9 mouse cellular contexts compared by ENCODE assay signal in the genomic region with DNA sequence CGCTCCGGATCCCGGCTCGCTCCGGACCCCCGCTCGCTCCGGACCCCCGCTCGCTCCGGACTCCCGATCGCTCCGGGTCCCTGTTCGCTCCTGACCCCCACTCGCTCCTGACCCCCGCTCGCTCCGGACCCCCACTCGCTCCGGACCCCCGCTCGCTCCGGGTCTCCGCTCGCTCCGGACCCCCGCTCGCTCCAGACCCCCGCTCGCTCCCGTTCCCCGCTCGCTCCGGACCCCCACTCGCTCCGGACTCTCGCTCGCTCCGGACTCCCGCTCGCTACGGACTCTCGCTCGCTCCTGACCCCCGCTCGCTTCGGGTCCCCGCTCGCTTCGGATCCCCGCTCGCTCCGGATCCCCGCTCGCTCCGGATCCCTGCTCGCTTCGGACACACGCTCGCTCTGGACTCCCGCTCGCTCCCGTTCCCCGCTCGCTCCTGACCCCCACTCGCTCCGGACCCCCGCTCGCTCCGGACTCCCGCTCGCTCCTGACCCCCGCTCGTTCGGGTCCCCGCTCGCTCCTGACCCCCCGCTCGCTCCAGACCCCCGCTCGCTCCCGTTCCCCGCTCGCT. TPM values are rescaled to one million over a fixed set of nuclear protein-coding genes. Genes with fewer than 3 reads are reported as not detected.
DNase-seq lines count a peak whose midpoint lies in the region; ATAC-seq and TF ChIP-seq lines count a peak whose summit lies in the region.
"Not testable (repeated sequence)": the region's sequence is repeated elsewhere in the genome, so short reads cannot be mapped to it uniquely, and the experiment has no call there.
"Had no signal": no experiment of that assay in that cellular context is flagged by ENCODE, and none has a peak within 500 bp of the region (broad histone marks: within the 10 kb centered on the region; RNA-seq: fewer than 3 reads in every experiment).

No protein-coding gene starts in this region.

- ATAC-seq in embryonic facial prominence, embryonic 12.5 days (ENCODE audit: insufficient number of reproducible peaks, insufficient read depth, low FRiP score, low TSS enrichment); hindbrain, embryonic 12.5 days (ENCODE audit: low FRiP score); kidney, embryonic 16.5 days (ENCODE audit: low FRiP score, low TSS enrichment); neural tube, embryonic 15.5 days (ENCODE audit: low FRiP score): not testable (repeated sequence)

- H3K4me2 ChIP-seq in embryonic facial prominence, embryonic 12.5 days (replicated peaks): peak overlapping the region; percentile 94
- peak overlapping the region; percentile 96 for H3K4me2 ChIP-seq in hindbrain, embryonic 12.5 days (replicated peaks)
- H3K4me2 ChIP-seq in kidney, embryonic 16.5 days (replicated peaks; ENCODE audit: low read depth, low read length): peak overlapping the region; percentile 76
- H3K4me2 ChIP-seq in neural tube, embryonic 15.5 days: peak overlapping the region; percentile 98

- TF ChIP-seq CTCF in liver, adult 2 months (IDR thresholded peaks at IDR 0.05; ENCODE audit: low read depth, low read length): not testable (repeated sequence)

- DNase-seq in R1 (ENCODE audit: low read depth, low spot score): peak; percentile 66
- DNase-seq in gastrocnemius, postnatal 10 days: peak; percentile 41
- DNase-seq in liver, adult 2 months (ENCODE audit: extremely low read depth, low read depth, low spot score): not testable (repeated sequence)
- peak; percentile 30 for DNase-seq in midbrain, embryonic 10.5 days (ENCODE audit: low spot score)

- H3K4me1 ChIP-seq in embryonic facial prominence, embryonic 12.5 days; kidney, embryonic 16.5 days (ENCODE audit: insufficient read depth, low read length); liver, adult 2 months (ENCODE audit: control insufficient read depth, insufficient read depth, low read length): not testable (repeated sequence)
- peaks cover 10% of the 10 kb centered on the region for H3K4me1 ChIP-seq in hindbrain, embryonic 12.5 days
- peaks cover 21% of the 10 kb centered on the region for H3K4me1 ChIP-seq in midbrain, embryonic 10.5 days
- peaks cover 23% of the 10 kb centered on the region for H3K4me1 ChIP-seq in neural tube, embryonic 15.5 days

- H3K4me3 ChIP-seq in embryonic facial prominence, embryonic 12.5 days: peak overlapping the region; percentile 47
- H3K4me3 ChIP-seq in hindbrain, embryonic 12.5 days: peak overlapping the region; percentile 50
- H3K4me3 ChIP-seq in kidney, embryonic 16.5 days (ENCODE audit: low read length): peak overlapping the region; percentile 54
- peak overlapping the region; percentile 13; the same call in 1 of the 2 replicates for H3K4me3 ChIP-seq in liver, adult 2 months (ENCODE audit: insufficient read depth, low read depth, low read length)
- H3K4me3 ChIP-seq in midbrain, embryonic 10.5 days: peak overlapping the region; percentile 61
- peak overlapping the region; percentile 50 for H3K4me3 ChIP-seq in neural tube, embryonic 15.5 days (replicated peaks)

- H3K9me3 ChIP-seq in embryonic facial prominence, embryonic 12.5 days; hindbrain, embryonic 12.5 days (replicated peaks); kidney, embryonic 16.5 days (ENCODE audit: low read length); midbrain, embryonic 10.5 days (replicated peaks); neural tube, embryonic 15.5 days (replicated peaks): not testable (repeated sequence)

- not testable (repeated sequence) for H3K36me3 ChIP-seq in embryonic facial prominence, embryonic 12.5 days; hindbrain, embryonic 12.5 days; kidney, embryonic 16.5 days (ENCODE audit: insufficient read depth, low read length); liver, adult 2 months (ENCODE audit: control insufficient read depth, insufficient read depth, low read length); midbrain, embryonic 10.5 days; neural tube, embryonic 15.5 days

- not testable (repeated sequence) for H3K9ac ChIP-seq in embryonic facial prominence, embryonic 12.5 days
- H3K9ac ChIP-seq in hindbrain, embryonic 12.5 days: peak overlapping the region; percentile 38
- peak overlapping the region; percentile 35; the same call in 1 of the 2 replicates for H3K9ac ChIP-seq in kidney, embryonic 16.5 days (replicated peaks; ENCODE audit: low read length)
- peak overlapping the region; percentile 10; the same call in 1 of the 2 replicates for H3K9ac ChIP-seq in liver, adult 2 months (ENCODE audit: low read depth, low read length)
- H3K9ac ChIP-seq in neural tube, embryonic 15.5 days (replicated peaks): peak overlapping the region; percentile 37

- peaks cover 57% of the 10 kb centered on the region for H3K27me3 ChIP-seq in embryonic facial prominence, embryonic 12.5 days
- peaks cover 71% of the 10 kb centered on the region for H3K27me3 ChIP-seq in hindbrain, embryonic 12.5 days
- H3K27me3 ChIP-seq in kidney, embryonic 16.5 days (ENCODE audit: insufficient read depth, low read length): peaks cover 45% of the 10 kb centered on the region
- peaks cover 13% of the 10 kb centered on the region for H3K27me3 ChIP-seq in liver, adult 2 months (ENCODE audit: control insufficient read depth, insufficient read depth, low read length)
- H3K27me3 ChIP-seq in midbrain, embryonic 10.5 days (ENCODE audit: low read depth, poor library complexity, severe bottlenecking): peaks cover 92% of the 10 kb centered on the region
- peaks cover 56% of the 10 kb centered on the region for H3K27me3 ChIP-seq in neural tube, embryonic 15.5 days (replicated peaks)

- H3K79me2 ChIP-seq in liver, adult 2 months (ENCODE audit: control insufficient read depth, insufficient read depth, low read length): not testable (repeated sequence)

- 2% methylated on average over 84 of the region's 85 CpGs for WGBS in embryonic facial prominence, embryonic 12.5 days
- 2% methylated on average over 81 of the region's 85 CpGs for WGBS in hindbrain, embryonic 12.5 days
- under 1% methylated on average over 61 of the region's 85 CpGs for WGBS in kidney, embryonic 16.5 days
- WGBS in liver, adult 2 months: 4% methylated on average over 66 of the region's 85 CpGs
- WGBS in midbrain, embryonic 10.5 days: 1% methylated on average over 85 of the region's 85 CpGs
- WGBS in neural tube, embryonic 15.5 days: under 1% methylated on average over 70 of the region's 85 CpGs

- not testable (repeated sequence) for H3K27ac ChIP-seq in embryonic facial prominence, embryonic 12.5 days; hindbrain, embryonic 12.5 days; kidney, embryonic 16.5 days (ENCODE audit: low read length); liver, adult 2 months (replicated peaks; ENCODE audit: insufficient read depth, low read depth, low read length); midbrain, embryonic 10.5 days (replicated peaks); neural tube, embryonic 15.5 days (replicated peaks)

- not testable (repeated sequence) for TF ChIP-seq POLR2A in liver, adult 2 months (IDR thresholded peaks at IDR 0.05; ENCODE audit: extremely low read depth, insufficient read depth, low read length)

RNA-seq across cellular contexts. Expression of gene Unc45b, which starts 20.1 kb away (rescaled TPM):
- 8.2 and 8.6 TPM in 2 replicates for polyA plus RNA-seq in embryonic facial prominence, embryonic 12.5 days (2016; fragmentation: Nextera tagmentation; extraction: Ambion mirVana)
- total RNA-seq in gastrocnemius, postnatal 10 days (2021): 100 to 1,000 TPM; 101 to 115 TPM
- 1.4 and 4.1 TPM in 2 replicates for polyA plus RNA-seq in hindbrain, embryonic 12.5 days (2016; fragmentation: Nextera tagmentation; extraction: Ambion mirVana)
- polyA plus RNA-seq in kidney, embryonic 16.5 days (2015; fragmentation: Nextera tagmentation; extraction: Ambion mirVana): 5.1 and 7.3 TPM in 2 replicates
- 0.46 and 0.81 TPM in 2 replicates for total RNA-seq in liver, adult 2 months (2014; rRNA removed)
- 0.32 TPM in 2 replicates for polyA plus RNA-seq in liver, adult 2 months (2012; rRNA removed)
- 0.26 and 0.30 TPM in 2 replicates for polyA plus RNA-seq in midbrain, embryonic 10.5 days (2016; fragmentation: Nextera tagmentation; extraction: Ambion mirVana)
- polyA plus RNA-seq in neural tube, embryonic 15.5 days (2015; fragmentation: Nextera tagmentation; extraction: Ambion mirVana): 2.1 and 2.6 TPM in 2 replicates

RNA-seq across cellular contexts. Expression of gene Slfn5, which starts 20.7 kb away (rescaled TPM):
- 1.2 and 1.3 TPM in 2 replicates for polyA plus RNA-seq in embryonic facial prominence, embryonic 12.5 days (2016; fragmentation: Nextera tagmentation; extraction: Ambion mirVana)
- 10 to 100 TPM; 29.9 to 35.5 TPM for total RNA-seq in gastrocnemius, postnatal 10 days (2021)
- 1.1 and 1.3 TPM in 2 replicates for polyA plus RNA-seq in hindbrain, embryonic 12.5 days (2016; fragmentation: Nextera tagmentation; extraction: Ambion mirVana)
- 7.8 and 9.6 TPM in 2 replicates for polyA plus RNA-seq in kidney, embryonic 16.5 days (2015; fragmentation: Nextera tagmentation; extraction: Ambion mirVana)
- 9.5 and 12.0 TPM in 2 replicates for total RNA-seq in liver, adult 2 months (2014; rRNA removed)
- 0.83 and 1.3 TPM in 2 replicates for polyA plus RNA-seq in liver, adult 2 months (2012; rRNA removed)
- 0.11 and 0.22 TPM in 2 replicates for polyA plus RNA-seq in midbrain, embryonic 10.5 days (2016; fragmentation: Nextera tagmentation; extraction: Ambion mirVana)
- polyA plus RNA-seq in neural tube, embryonic 15.5 days (2015; fragmentation: Nextera tagmentation; extraction: Ambion mirVana): 1.9 and 2.1 TPM in 2 replicates

RNA-seq across cellular contexts. Expression of gene Nle1, which starts 22.3 kb away (rescaled TPM):
- 39.0 and 42.5 TPM in 2 replicates for polyA plus RNA-seq in embryonic facial prominence, embryonic 12.5 days (2016; fragmentation: Nextera tagmentation; extraction: Ambion mirVana)
- total RNA-seq in gastrocnemius, postnatal 10 days (2021): 10 to 100 TPM; 11.1 to 18.7 TPM
- 32.1 and 32.7 TPM in 2 replicates for polyA plus RNA-seq in hindbrain, embryonic 12.5 days (2016; fragmentation: Nextera tagmentation; extraction: Ambion mirVana)
- 36.1 and 40.5 TPM in 2 replicates for polyA plus RNA-seq in kidney, embryonic 16.5 days (2015; fragmentation: Nextera tagmentation; extraction: Ambion mirVana)
- total RNA-seq in liver, adult 2 months (2014; rRNA removed): 2.3 and 2.6 TPM in 2 replicates
- 11.0 and 15.6 TPM in 2 replicates for polyA plus RNA-seq in liver, adult 2 months (2012; rRNA removed)
- polyA plus RNA-seq in midbrain, embryonic 10.5 days (2016; fragmentation: Nextera tagmentation; extraction: Ambion mirVana): 40.3 and 40.4 TPM in 2 replicates
- polyA plus RNA-seq in neural tube, embryonic 15.5 days (2015; fragmentation: Nextera tagmentation; extraction: Ambion mirVana): 35.9 and 37.5 TPM in 2 replicates

RNA-seq across cellular contexts. Expression of gene Fndc8, which starts 38.5 kb away (rescaled TPM):
- polyA plus RNA-seq in embryonic facial prominence, embryonic 12.5 days (2016; fragmentation: Nextera tagmentation; extraction: Ambion mirVana): 0.19 and 0.31 TPM in 2 replicates
- total RNA-seq in gastrocnemius, postnatal 10 days (2021): not detected
- polyA plus RNA-seq in hindbrain, embryonic 12.5 days (2016; fragmentation: Nextera tagmentation; extraction: Ambion mirVana): 0.65 and 0.68 TPM in 2 replicates
- polyA plus RNA-seq in kidney, embryonic 16.5 days (2015; fragmentation: Nextera tagmentation; extraction: Ambion mirVana): 0.26 and 0.51 TPM in 2 replicates
- total RNA-seq in liver, adult 2 months (2014; rRNA removed): 0.20 TPM in 1 of 2 replicates, not detected in the other
- polyA plus RNA-seq in liver, adult 2 months (2012; rRNA removed): not detected in 2 replicates
- 0.28 and 0.34 TPM in 2 replicates for polyA plus RNA-seq in midbrain, embryonic 10.5 days (2016; fragmentation: Nextera tagmentation; extraction: Ambion mirVana)
- polyA plus RNA-seq in neural tube, embryonic 15.5 days (2015; fragmentation: Nextera tagmentation; extraction: Ambion mirVana): 0.67 and 0.93 TPM in 2 replicates
- total RNA-seq: left cerebral cortex, adult 18-20 months had no signal

RNA-seq across cellular contexts. Expression of gene Rad51d, which starts 40.1 kb away (rescaled TPM):
- 11.0 and 11.3 TPM in 2 replicates for polyA plus RNA-seq in embryonic facial prominence, embryonic 12.5 days (2016; fragmentation: Nextera tagmentation; extraction: Ambion mirVana)
- 1 to 10 TPM; 5.4 to 8.0 TPM for total RNA-seq in gastrocnemius, postnatal 10 days (2021)
- polyA plus RNA-seq in hindbrain, embryonic 12.5 days (2016; fragmentation: Nextera tagmentation; extraction: Ambion mirVana): 10.9 and 12.6 TPM in 2 replicates
- 13.8 and 15.1 TPM in 2 replicates for polyA plus RNA-seq in kidney, embryonic 16.5 days (2015; fragmentation: Nextera tagmentation; extraction: Ambion mirVana)
- 4.0 and 5.0 TPM in 2 replicates for total RNA-seq in liver, adult 2 months (2014; rRNA removed)
- polyA plus RNA-seq in liver, adult 2 months (2012; rRNA removed): 8.1 and 9.0 TPM in 2 replicates
- polyA plus RNA-seq in midbrain, embryonic 10.5 days (2016; fragmentation: Nextera tagmentation; extraction: Ambion mirVana): 16.3 and 17.2 TPM in 2 replicates
- 10.9 and 11.3 TPM in 2 replicates for polyA plus RNA-seq in neural tube, embryonic 15.5 days (2015; fragmentation: Nextera tagmentation; extraction: Ambion mirVana)
